ENCODE assay signal across 7 mouse cellular contexts in genomic region chr19:41206811-41207344, GRCm38 (mm10). TPM values are rescaled to one million over a fixed set of nuclear protein-coding genes. Genes with fewer than 3 reads are reported as not detected.
A peak's percentile ranks its signal among the peaks of the same experiment; 100 is the strongest.
DNase-seq lines count a peak whose midpoint lies in the region; ATAC-seq and TF ChIP-seq lines count a peak whose summit lies in the region.

TSS of gene Tll2 (minus strand) at chr19:41206835.

- H3K4me3 ChIP-seq in hindbrain, postnatal 0 days (ENCODE audit: low read length) = peak within 1 kb of the TSS; percentile 41
- peak within 1 kb of the TSS; percentile 53 for H3K4me3 ChIP-seq in limb, embryonic 13.5 days
- peak within 1 kb of the TSS; percentile 49 for H3K4me3 ChIP-seq in midbrain, embryonic 12.5 days

- no peak within 1 kb of the TSS for H3K27ac ChIP-seq in hindbrain, postnatal 0 days
- H3K27ac ChIP-seq in limb, embryonic 13.5 days = no peak within 1 kb of the TSS
- no peak within 1 kb of the TSS for H3K27ac ChIP-seq in midbrain, embryonic 12.5 days (replicated peaks)

- POLR2A ChIA-PET in Patski (lab: Charles Lee) = no interaction called here

- H3K9ac ChIP-seq in hindbrain, postnatal 0 days (replicated peaks; ENCODE audit: low read length) = peak within 1 kb of the TSS; percentile 47; the same call in 1 of the 2 replicates
- H3K9ac ChIP-seq in limb, embryonic 13.5 days = peak within 1 kb of the TSS; percentile 57
- H3K9ac ChIP-seq in midbrain, embryonic 12.5 days (replicated peaks) = peak within 1 kb of the TSS; percentile 51

- ATAC-seq in Patski = peak; percentile 85
- ATAC-seq in hindbrain, postnatal 0 days = peak; percentile 91
- ATAC-seq in limb, embryonic 13.5 days (ENCODE audit: low FRiP score, low read depth) = peak; percentile 96
- peak; percentile 91 for ATAC-seq in midbrain, embryonic 12.5 days (ENCODE audit: low FRiP score, low read depth)

- H3K4me2 ChIP-seq in hindbrain, postnatal 0 days (ENCODE audit: low read depth, low read length) = peak within 1 kb of the TSS; percentile 97
- H3K4me2 ChIP-seq in limb, embryonic 13.5 days (replicated peaks) = peak within 1 kb of the TSS; percentile 99
- peak within 1 kb of the TSS; percentile 97 for H3K4me2 ChIP-seq in midbrain, embryonic 12.5 days (replicated peaks)

- peaks cover 16% of the 10 kb centered on the region; the same call in 1 of the 2 replicates for H3K4me1 ChIP-seq in hindbrain, postnatal 0 days (ENCODE audit: insufficient read depth, low read length)
- H3K4me1 ChIP-seq in limb, embryonic 13.5 days = peaks cover 18% of the 10 kb centered on the region
- peaks cover 22% of the 10 kb centered on the region for H3K4me1 ChIP-seq in midbrain, embryonic 12.5 days

- H3K36me3 ChIP-seq in hindbrain, postnatal 0 days (ENCODE audit: insufficient read depth, low read length) = no peaks in the 10 kb centered on the region
- peaks cover 10% of the 10 kb centered on the region for H3K36me3 ChIP-seq in limb, embryonic 13.5 days
- 0 out of 2 replicates have a peak, but pooled peaks cover 3% of the 10 kb centered on the region for H3K36me3 ChIP-seq in midbrain, embryonic 12.5 days

- no peak for TF ChIP-seq CTCF in Patski (IDR thresholded peaks at IDR 0.05)
- no peak; the same call in 1 of the 2 replicates for TF ChIP-seq CTCF in hindbrain, postnatal 0 days (IDR thresholded peaks at IDR 0.05; ENCODE audit: low read depth)

- peak; percentile 10 for DNase-seq in Patski (ENCODE audit: low read depth, low spot score)
- peak; percentile 5 for DNase-seq in c-Kit-positive CD71-positive TER-119-positive erythroid progenitor cells, embryonic 14.5 days (ENCODE audit: low spot score)
- DNase-seq in gastrocnemius, postnatal 14 days = peak; percentile 58
- DNase-seq in hindbrain, postnatal 0 days (ENCODE audit: low spot score) = peak; percentile 67
- DNase-seq in spleen, postnatal 4 days (ENCODE audit: low spot score in 2 of 2) = peak; percentile 32 to 70

- under 1% methylated on average over 31 of the region's 32 CpGs for whole genome bisulfite sequencing in hindbrain, postnatal 0 days
- 2% methylated on average over 32 of the region's 32 CpGs for WGBS in limb, embryonic 13.5 days
- 2% methylated on average over 32 of the region's 32 CpGs for WGBS in midbrain, embryonic 12.5 days

- H3K9me3 ChIP-seq in hindbrain, postnatal 0 days (ENCODE audit: low read length) = no peaks in the 10 kb centered on the region
- H3K9me3 ChIP-seq in limb, embryonic 13.5 days = no peaks in the 10 kb centered on the region
- H3K9me3 ChIP-seq in midbrain, embryonic 12.5 days = no peaks in the 10 kb centered on the region

- in situ Hi-C loops in Patski (cut with MboI; ENCODE audit: low pct_unique_long_range_greater_than_20kb) = no loop called here

- H3K27me3 ChIP-seq in Patski = peaks cover 26% of the 10 kb centered on the region
- 0 out of 2 replicates have a peak, but pooled peaks cover 21% of the 10 kb centered on the region for H3K27me3 ChIP-seq in hindbrain, postnatal 0 days (ENCODE audit: insufficient read depth, low read length)
- peaks cover 67% of the 10 kb centered on the region for H3K27me3 ChIP-seq in limb, embryonic 13.5 days
- H3K27me3 ChIP-seq in midbrain, embryonic 12.5 days = peaks cover 79% of the 10 kb centered on the region

- CTCF ChIA-PET in Patski (lab: Charles Lee) = no interaction called here

- intact Hi-C loops in gastrocnemius, postnatal 14 days (cut with DNase I; ENCODE audit: low total_unique reads) = no loop called here

RNA-seq across cellular contexts. Expression of gene Tll2, which starts in this region (rescaled TPM):
- polyA plus RNA-seq in Patski (2021) = 0.03 TPM
- under 1 TPM; 0.16 to 0.27 TPM for total RNA-seq in gastrocnemius, postnatal 14 days (2021)
- 1.2 and 2.8 TPM in 2 replicates for total RNA-seq in hindbrain, postnatal 0 days (2014; rRNA removed)
- 0.60 and 0.72 TPM in 2 replicates for polyA plus RNA-seq in hindbrain, postnatal 0 days (2015; fragmentation: Nextera tagmentation; extraction: Ambion mirVana)
- 0.68 and 1.1 TPM in 2 replicates for polyA plus RNA-seq in limb, embryonic 13.5 days (2015; fragmentation: Nextera tagmentation; extraction: Ambion mirVana)
- 1.1 TPM in 2 replicates for polyA plus RNA-seq in midbrain, embryonic 12.5 days (2016; fragmentation: Nextera tagmentation; extraction: Ambion mirVana)

Comparison
In these comparisons a context has a peak if more than half of its experiments do, and no peak if none do; other contexts are left out.
1. Peak in DNase-seq and ATAC-seq in Patski; RNA of the gene not detected or under 1 TPM.
2. Peak in DNase-seq in gastrocnemius, postnatal 14 days; RNA of the gene not detected or under 1 TPM.
3. DNase-seq: peak in every context shown above with its lines; median percentile 67 in hindbrain, postnatal 0 days; 58 in gastrocnemius, postnatal 14 days; 51 in spleen, postnatal 4 days; 10 in Patski; 5 in c-Kit-positive CD71-positive TER-119-positive erythroid progenitor cells, embryonic 14.5 days.